Mouse (Mus musculus): ENCODE measurements around the gene 1700029J07Rik. TPM values are rescaled to one million over a fixed set of nuclear protein-coding genes. Genes with fewer than 3 reads are reported as not detected.

1700029J07Rik gene
- total RNA-seq, 2 experiments from 2014 or later: 0.28 to 0.59 TPM

DNA sequence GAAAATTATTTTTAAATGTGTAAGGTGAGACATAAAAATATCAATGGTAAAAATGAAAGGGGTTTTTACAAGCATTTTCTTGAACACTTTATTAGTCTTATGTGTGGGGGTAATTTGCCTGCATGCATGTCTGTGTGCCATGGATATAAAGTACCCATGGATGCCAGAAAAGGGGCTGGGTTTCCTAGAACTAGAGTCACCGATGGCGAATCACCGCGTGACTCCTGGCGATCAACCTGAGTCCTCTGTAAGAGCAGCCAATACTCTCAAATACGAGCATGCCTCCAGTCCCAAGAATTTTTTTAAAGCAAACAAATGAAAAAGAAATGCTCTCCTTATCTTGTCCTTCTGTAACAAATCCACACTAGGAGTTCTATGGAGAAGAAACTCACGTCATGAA, 52.9 kb downstream of the 1700029J07Rik start:
- Histone ChIP-seq H3K4me3 (no peak overlapping the region), H3K27ac (peak overlapping the region; percentile 57; the same call in 1 of the 2 replicates)
- peak; percentile 34 for DNase-seq
- intact Hi-C loops (cut with DNase I): no loop called here
- no peak for TF ChIP-seq CTCF (IDR thresholded peaks at IDR 0.05)

DNA sequence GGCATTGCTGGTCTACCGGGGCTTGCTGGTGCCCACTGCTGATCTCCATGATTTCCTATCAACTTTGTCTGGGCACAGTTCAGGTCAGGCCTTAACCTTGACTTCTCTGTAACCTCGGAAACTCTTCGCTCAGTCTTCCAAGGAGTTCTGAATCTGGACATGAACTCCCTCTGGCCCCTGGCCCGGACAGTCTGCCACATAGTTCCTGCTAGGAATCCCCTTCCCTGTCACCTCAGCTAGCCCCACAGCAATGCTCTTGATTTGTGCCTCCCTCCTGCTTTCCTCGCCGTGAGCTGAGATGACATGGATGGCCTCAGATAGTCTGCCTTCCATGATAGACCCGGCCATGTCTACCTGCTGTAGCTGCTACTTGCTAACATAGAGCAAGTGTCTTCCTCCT, 54.7 kb downstream of the 1700029J07Rik start:
- intact Hi-C loops (cut with DNase I): no loop called here
- TF ChIP-seq CTCF (IDR thresholded peaks at IDR 0.05): no peak
- peak; percentile 70 for DNase-seq
- Histone ChIP-seq H3K27ac (peak overlapping the region; percentile 57), H3K4me3 (no peak overlapping the region)

DNA sequence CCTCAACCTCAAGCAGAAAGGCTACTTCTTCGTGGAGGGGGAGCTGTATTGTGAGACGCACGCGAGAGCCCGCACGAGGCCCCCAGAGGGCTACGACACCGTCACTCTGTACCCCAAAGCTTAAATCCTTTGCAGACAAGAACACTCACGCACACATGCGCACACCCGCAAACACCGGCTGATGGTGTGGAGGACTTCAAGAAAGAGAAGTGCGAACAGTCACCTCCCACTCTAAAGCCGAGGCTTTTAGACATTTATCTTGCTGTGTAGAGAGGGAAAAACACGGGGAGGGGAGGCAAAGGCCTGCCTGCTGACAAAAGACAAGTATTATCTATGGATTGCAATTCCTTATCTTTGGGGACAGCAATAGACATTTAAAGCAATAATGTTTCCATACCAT, 56.2 kb downstream of the 1700029J07Rik start:
- no peak for TF ChIP-seq CTCF (IDR thresholded peaks at IDR 0.05)
- DNase-seq: no peak
- intact Hi-C loops (cut with DNase I): no loop called here
- peak overlapping the region; percentile 28 for H3K27ac ChIP-seq
- no peak overlapping the region for H3K4me3 ChIP-seq

DNA sequence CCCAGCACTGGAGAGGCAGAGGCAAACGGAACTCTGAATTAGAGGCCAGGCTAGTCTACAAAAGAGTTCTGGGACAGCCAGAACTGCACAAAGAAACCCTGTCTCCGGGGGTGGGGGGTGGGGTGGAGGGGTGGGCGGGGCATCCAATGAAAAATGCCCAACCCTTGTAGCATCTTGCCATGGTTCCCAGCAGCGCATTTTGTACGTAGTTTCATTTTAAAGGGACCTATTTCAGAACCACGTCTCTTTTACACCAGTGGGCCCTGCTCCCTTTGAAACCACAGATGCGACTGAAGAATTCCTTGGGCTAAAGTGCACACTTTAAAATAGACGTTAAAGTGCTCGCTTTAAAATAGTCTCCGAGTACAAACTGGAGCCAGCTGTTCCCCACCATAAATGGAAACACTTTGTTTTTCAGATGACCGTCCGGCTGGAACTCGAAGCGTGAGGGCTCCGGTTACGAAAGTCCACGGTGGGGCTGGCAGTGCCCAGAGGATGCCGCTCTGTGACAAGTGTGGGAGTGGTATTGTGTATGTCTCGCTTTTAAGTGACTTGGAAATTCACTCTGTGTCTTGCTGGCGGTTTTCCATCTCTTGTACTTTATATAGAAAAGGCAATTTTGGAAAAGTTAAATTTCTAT, 57.9 kb downstream of the 1700029J07Rik start:
- intact Hi-C loops (cut with DNase I): no loop called here
- H3K27ac ChIP-seq: peak overlapping the region; percentile 89
- peak; percentile 72 for DNase-seq
- TF ChIP-seq CTCF (IDR thresholded peaks at IDR 0.05): no peak
- H3K4me3 ChIP-seq: peak overlapping the region; percentile 57

DNA sequence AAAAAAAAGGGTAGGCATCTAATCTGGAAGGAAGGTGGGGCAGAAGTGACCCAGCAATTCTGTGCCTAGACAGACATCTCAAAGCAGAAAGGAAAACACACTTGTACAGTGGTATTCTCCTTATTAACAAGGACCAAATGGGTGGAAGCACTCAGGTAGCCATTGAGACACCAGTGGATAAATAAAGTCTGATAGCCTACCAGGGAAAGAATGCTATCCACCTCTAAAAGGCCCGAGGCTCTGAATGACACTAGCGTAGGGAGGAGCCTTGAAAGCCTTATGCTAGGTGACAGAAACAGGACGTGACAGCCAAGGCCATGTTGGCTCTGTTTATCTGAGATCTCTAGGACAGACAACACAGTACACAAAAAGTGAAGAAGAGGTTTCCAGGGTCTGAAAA, 58.6 kb downstream of the 1700029J07Rik start:
- DNase-seq: peak; percentile 23
- intact Hi-C loops (cut with DNase I): no loop called here
- peak overlapping the region; percentile 89 for H3K27ac ChIP-seq
- no peak for TF ChIP-seq CTCF (IDR thresholded peaks at IDR 0.05)
- H3K4me3 ChIP-seq: peak overlapping the region; percentile 57

DNA sequence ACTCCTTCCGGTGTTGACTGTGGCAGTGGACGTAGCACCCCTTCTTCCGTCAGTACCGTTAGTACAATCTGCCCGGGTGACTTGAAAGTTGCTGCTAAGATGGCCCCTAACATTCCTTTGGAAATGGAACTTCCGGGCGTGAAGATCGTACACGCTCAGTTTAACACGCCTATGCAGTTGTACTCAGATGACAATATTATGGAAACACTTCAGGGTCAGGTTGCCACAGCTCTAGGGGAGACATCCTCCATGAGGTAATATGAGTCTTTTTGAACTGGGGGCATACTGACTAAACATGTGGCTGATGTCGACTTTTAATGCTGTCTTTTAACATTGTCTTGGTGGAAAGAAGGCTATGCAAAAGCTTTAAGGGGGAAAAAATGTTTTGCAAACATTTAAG, 61.3 kb downstream of the 1700029J07Rik start:
- H3K4me3 ChIP-seq: no peak overlapping the region
- no peak for TF ChIP-seq CTCF (IDR thresholded peaks at IDR 0.05)
- intact Hi-C loops (cut with DNase I): no loop called here
- peak overlapping the region; percentile 44 for H3K27ac ChIP-seq
- DNase-seq: no peak

DNA sequence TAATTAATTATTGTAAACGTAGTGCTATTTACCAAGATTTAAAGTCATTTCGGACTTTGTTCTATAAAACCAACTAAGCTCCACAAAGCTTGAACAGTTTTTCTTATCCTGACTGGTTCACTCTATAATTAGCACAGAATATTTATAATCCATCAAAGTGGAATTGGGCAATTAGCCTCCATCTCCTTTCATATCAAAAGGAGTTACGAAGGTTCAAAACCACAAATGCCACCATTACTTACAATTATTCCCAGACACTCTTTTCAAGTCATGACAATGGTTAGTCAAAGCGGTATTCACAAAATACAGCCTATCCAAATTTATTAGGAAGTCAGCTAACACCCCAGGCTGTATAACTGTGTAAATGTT, 68.8 kb downstream of the 1700029J07Rik start:
- no peak for TF ChIP-seq CTCF (IDR thresholded peaks at IDR 0.05)
- Histone ChIP-seq H3K4me3 (no peak overlapping the region), H3K27ac (no peak overlapping the region)
- DNase-seq: no peak
- intact Hi-C loops (cut with DNase I): no loop called here

DNA sequence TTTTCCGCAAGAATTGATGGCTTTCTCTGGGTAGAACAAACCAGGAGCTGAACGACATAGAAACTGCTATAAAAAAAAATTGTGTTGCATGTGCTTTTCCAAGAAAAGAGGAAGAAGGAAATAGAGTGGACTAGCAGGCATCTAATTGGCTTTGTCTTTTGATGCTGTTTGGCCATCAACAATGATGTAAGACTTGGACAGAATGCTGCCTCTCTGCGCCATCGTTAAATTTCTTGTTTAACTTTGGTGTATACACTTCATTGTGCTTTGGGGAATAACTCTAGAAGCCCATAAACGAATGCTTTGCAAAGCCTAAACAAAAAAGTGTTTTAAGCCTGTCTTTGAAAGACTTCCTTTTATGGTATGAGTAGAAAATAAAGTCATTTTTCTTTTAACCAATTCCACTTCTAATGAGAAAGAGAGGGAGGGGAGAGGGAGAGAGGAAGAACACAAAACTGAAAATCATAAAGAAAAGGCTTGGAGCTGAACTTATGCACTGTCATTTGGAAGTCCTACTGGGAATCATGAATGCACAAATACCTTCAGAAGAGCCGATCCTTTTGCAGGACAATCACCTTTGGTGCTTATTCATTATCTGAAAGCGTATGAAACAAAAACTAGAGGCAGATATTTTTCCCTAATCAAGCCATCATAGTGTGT, 69.3 kb downstream of the 1700029J07Rik start:
- TF ChIP-seq CTCF (IDR thresholded peaks at IDR 0.05): no peak
- no peak for DNase-seq
- intact Hi-C loops (cut with DNase I): no loop called here

DNA sequence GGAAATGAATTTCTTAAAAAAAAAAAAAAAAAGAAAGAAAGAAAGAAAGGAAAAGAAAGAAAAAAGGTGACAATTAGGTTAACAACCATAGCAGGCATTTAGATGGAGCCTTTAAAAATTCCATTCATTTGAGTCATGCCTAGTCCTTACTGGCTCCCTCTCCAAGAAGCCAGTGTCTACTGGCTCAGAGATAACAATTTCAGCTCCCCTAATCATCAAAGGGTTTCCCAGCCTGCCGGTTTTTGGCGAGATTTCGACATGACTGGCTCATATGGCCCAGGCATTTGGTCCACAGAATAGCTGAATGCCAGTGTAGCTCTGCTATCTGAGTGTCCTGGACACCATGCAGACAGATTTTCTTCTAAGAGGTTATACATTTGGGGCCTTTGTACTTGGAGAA, 71.4 kb downstream of the 1700029J07Rik start:
- no peak overlapping the region for H3K4me3 ChIP-seq
- DNase-seq: no peak
- H3K27ac ChIP-seq: peak overlapping the region; percentile 58
- intact Hi-C loops (cut with DNase I): no loop called here
- TF ChIP-seq CTCF (IDR thresholded peaks at IDR 0.05): no peak

More for the DNA sequence above, 69.3 kb downstream of the 1700029J07Rik start:
- no peak overlapping the region for H3K4me3 ChIP-seq
- no peak overlapping the region for H3K27ac ChIP-seq

Other genes with a start within 250 kb of the 1700029J07Rik start
- 100 to 1,000 TPM; 516 to 675 TPM for gene Pdlim3, start 89.8 kb downstream of the 1700029J07Rik start, total RNA-seq (2021)
- gene Ccdc110, start 40.6 kb downstream of the 1700029J07Rik start, total RNA-seq (2021): not detected
- 10 to 100 TPM; 36.0 to 43.8 TPM for gene Ufsp2, start 276 bp upstream of the 1700029J07Rik start, total RNA-seq (2021)
- 1 to 10 TPM; 1.9 to 2.2 TPM for gene Lrp2bp, start 24.1 kb upstream of the 1700029J07Rik start, total RNA-seq (2021)
- gene Ankrd37, start 30.5 kb upstream of the 1700029J07Rik start, total RNA-seq (2021): 1 to 10 TPM; 1.9 to 6.2 TPM
- gene Cfap97, start 176.5 kb upstream of the 1700029J07Rik start, total RNA-seq (2021): 10 to 100 TPM; 12.4 to 13.0 TPM
- gene Snx25, start 176.9 kb upstream of the 1700029J07Rik start, total RNA-seq (2021): 1 to 10 TPM; 6.0 to 6.4 TPM
- gene Slc25a4, start 236.0 kb upstream of the 1700029J07Rik start, total RNA-seq (2021): 1,000 to 10,000 TPM; 2,736 to 3,418 TPM